Mouse (Mus musculus) cerebellum, postnatal 4 days (tissue): Measurements from ENCODE around the gene Lhx9.

Source experiments
- DNase-seq, 2 experiments: peaks; one replicate each; pipeline ENCODE4 v3.0.0; 2022; ENCODE audit warnings: low spot score in 2 of 2, mixed read lengths in 1 of 2

The Lhx9 gene

DNA sequence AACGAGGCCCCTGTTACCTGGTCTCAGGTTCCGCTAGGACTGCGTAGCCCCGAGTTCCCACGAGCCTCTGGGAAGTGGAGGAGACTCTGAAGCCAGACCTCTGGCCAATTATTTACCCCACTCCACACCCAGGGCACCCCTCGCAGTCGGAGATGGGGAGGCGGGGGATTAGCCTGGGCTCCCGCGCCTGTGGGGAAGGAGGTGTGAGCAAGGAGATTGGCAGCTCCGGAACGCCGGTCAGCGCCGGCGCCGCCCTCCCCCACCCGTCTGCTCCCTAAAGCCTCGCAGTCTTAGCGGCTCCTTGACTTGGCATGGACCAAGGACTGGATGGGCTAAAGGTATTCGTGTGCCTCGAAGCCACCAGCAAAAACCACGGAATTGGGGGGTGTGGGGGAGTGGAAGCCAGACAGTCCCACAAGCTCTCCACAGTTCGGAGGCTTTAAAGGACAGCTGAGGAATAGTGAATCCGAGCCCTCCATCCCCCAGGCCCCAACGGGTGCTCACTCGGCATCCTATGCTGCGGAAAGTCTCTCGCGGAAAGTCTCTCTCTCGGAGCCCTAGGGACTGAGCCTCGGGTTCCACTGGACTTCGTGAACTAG, at the start of gene Lhx9:
TSS of gene Lhx9 (minus strand) at position 67 of the 599 bp plus-strand sequence.
- no peak for DNase-seq

DNA sequence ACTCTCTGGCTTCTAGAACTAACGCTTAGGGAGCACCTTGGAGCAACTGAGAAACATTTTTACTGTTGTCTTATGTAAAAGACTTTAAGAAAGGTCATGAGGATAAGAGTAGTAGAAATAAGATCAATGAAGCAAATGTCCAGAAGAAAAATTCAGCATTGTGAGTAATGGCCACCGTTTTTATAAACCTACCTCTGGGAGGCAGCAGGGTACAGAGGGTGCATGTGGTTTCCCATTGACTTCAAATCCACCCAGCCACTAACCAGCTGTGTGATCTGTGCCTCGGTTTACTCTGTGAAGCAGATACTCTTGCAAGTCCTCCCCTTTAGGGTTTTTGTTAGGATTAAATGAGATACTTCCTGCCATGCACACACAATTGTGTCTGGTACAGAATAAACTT, 47.7 kb upstream of the Lhx9 start:
- DNase-seq, result no peak

DNA sequence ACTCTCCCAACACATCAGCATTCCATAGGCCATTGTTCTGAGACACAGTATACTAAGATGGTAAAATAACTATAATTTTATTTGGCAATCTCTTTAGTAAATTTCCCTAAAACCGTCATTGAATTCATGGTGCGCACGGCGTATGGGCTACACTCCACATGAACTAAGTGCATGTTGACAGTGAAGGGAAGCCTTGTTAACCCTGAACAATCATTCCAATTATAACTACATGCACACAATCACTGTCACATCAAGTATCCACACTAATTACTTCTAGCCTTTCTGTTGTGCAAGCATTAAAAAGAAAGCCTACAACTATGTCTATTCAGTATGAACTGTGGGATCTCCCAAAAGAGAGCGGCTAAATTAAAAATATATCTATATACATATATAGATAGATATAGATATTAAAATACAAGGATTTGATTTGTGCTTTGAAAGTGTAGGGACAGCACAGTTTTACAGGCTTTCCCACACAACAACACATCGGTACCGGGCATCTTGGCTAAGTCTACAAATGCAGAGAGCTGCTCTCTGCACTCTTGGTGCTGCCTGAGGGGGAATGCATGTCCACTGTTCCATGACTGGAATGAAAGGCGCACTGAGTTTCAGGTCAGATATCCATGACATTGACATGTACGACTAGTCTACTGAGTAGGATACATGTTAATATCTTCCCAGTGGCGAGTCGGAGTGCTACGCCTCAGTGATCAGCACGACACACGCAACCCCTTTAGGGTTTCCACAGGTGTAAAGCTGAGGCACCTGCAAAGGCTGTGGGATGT, 29.3 kb upstream of the Lhx9 start:
- DNase-seq, result no peak

- DNase-seq, result no peak
Measured at GRCm38 (mm10) chr1:138876371-138877045, 28.1 kb upstream of the Lhx9 start.

DNA sequence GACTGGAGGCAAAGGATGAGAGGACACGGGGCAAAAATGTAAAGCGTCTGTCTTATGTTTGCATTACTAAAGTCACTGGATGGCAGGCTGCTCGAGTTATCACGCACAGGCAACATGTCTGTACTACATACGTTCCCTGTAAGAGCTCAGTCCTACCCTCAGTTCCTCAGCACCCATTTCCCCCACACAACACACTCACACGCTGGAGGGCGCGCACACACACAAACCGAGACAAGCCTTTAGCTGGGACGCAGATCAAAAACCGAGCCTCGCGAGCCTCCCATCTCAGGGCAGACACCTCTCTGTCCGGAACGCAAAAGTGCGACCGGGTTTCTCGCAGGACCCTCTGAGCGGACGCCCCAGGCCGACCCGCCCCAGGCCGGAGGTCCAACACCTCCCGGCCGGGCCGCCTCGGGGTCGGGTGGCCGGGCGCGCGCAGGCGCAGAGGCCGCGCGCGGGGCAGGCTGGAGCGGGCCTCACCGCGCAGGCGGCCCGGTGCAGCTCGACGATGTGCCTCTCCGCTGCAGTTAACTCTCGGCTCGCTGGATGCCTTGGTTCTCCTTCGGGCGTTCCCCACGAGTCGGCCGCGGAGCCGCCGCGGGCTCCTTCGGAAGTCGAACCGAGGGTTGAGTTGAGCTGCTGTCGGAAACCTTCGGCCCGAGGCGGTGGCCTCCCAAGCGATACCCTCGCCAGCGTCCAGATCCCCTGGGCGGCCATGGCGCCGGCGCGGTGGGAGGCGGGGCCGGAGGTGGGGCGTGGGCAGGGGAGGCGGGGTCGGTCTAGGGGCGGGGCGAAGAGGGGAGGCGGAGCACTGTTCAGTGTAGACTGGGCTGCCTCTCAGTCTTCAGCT, 7.9 kb upstream of the Lhx9 start, which contains the start of gene 2310009B15Rik:
TSS of gene 2310009B15Rik (minus strand) at position 752 of the 850 bp plus-strand sequence.
- peak; percentile 64 to 85 for DNase-seq

DNA sequence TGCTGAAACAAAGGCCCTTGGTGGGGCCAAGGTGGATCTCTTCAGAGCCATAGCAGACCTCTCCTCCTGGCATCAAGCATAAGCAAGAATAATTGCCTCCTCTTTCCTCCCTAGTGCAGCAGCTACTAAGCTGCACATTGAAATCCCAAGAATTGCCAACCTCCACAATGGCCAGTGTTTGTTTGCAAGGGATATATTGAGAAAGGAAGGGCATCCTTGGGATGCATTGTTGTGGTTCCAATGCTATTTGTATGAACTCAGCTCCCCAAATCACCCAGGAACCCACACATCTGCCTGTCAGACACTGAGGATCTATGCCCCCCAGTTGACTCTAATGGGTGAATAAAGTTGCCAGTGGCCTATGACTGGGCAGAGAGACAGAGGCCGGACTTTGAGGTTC, 2.4 kb upstream of the Lhx9 start:
- DNase-seq, result no peak

- no peak for DNase-seq
Measured at GRCm38 (mm10) chr1:138850161-138850539, 1.8 kb upstream of the Lhx9 start.

DNA sequence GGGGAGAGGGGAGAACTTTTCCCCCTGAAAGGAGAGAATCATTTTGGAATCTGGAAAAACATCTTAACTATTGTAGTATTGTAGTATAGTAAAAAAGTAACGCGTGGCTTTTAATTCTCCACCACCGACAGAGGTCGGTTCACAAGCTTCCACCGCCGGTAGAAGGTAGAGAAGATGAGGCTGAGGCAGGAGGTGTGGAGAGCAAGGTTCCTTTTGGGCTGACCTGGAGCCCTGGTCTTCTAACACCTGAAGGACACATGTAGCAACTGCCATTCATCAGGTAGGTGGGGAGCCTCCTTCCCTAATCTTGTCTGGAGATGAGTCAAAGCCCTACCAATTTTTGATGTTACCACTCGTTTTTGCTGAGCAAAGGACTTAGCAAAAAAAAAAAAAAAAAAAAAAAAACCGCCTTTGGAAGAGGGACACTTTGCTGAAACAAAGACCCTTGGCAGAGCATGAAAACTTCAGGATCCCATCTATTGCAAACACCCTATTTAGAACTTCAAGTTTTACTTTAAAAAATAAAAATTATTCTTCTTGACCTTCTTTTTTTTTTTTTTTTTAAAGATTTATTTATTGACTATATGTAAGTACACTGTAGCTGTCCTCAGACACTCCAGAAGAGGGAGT, 1.3 kb upstream of the Lhx9 start:
- no peak for DNase-seq

GRCm38 (mm10) chr1:138848026-138848425, 351 bp downstream of the Lhx9 start:
- DNase-seq, result no peak

- no peak for DNase-seq
Measured at GRCm38 (mm10) chr1:138847146-138847545, 1.2 kb downstream of the Lhx9 start.

- DNase-seq, result no peak
Measured at GRCm38 (mm10) chr1:138846581-138846980, 1.8 kb downstream of the Lhx9 start.

DNA sequence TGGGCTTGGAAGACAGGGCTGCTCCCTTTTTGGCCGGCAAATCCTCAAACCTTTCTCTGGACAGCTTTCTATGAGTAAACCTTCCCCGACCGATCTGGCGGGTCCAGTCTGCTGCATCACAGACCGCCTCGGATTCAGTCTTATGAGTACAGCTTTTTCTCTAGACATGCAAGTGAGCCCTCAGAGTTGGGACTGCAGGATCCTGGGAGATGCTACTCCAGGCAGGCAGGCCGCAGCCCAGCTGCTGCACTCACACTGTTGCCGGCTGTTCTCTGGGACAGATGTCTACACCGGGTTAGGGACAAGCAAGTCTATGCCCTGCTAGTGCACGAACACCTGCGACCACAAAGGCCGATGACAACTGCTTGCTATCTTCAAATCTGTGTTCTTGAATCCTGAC, 2.2 kb downstream of the Lhx9 start:
- no peak for DNase-seq

- DNase-seq, result no peak
Measured at GRCm38 (mm10) chr1:138845481-138845880, 2.9 kb downstream of the Lhx9 start.

DNA sequence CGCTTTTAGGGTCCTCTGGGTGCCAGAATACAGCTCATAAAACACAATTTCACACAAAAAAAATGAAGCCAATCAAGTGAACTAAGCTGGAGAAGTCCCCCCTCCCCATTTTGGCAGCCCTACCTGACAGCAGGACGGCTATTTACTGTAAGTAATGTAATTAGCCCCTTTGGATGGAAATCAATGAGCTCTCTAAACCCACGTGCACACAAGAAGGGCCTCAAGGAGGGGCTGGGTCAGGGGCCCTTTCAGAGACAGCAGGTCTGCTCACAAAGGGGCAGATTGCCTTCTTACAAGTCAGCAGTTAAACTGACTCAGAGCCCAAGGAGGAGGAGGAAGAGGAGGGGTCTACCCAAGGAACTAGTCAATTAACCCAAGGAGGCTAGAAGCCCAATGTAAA, 4.2 kb downstream of the Lhx9 start:
- no peak for DNase-seq

DNA sequence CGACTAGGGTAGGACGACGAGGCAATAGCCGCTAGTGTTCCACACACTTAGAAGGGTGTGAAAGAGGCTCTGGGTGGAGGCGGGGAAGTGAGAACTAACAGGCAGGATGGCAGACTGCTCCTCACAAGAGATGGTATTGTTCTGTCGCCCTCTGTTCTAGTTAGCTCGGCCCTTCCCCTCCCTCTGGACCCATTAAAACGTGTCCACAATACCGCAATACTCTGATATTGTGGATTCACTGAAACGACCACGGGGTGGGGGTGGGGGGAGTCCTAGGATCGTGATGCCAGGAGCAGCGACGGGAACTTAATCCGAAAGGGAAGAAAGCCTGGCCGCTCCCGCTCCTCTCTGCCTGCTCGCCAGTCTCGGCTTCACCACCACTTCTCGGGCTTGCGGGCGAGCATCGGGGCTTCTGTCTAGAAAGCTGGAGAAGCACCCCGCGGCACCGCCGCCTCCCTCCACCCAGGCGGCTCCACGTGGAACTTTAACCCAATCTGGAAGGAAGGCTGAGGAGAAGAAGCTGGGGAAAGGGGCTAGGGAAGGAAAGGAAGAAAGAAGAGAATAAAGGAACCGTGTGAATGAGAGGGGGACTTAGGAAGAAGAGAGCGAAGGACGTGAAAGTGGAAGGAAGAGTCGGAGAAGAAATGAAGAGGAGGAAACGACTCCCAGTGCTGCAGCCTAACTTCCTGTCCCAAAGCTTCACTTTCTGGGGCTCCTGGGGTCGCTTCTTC, 4.9 kb downstream of the Lhx9 start:
- DNase-seq, result peak in 1 of 2 experiments; percentile 34

DNA sequence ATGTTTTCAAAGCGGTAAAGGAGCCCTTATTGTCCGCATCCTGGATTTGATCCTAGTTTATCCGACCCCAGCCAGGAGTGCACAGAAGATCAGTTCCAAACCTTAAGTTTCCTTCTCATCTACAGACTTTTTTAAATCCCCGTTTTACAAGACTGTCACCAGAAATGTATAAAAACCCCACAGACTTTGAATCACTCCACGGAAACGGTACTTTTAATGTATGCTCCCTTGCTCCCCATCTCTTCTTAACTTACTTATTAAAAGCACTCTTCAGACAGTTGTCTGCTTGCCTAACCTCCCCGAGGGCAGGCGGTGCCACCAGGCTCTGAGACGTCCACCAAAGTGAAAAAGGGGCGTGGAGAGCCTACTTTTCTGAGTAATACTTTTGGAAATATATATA, 5.6 kb downstream of the Lhx9 start:
- DNase-seq, result no peak

DNA sequence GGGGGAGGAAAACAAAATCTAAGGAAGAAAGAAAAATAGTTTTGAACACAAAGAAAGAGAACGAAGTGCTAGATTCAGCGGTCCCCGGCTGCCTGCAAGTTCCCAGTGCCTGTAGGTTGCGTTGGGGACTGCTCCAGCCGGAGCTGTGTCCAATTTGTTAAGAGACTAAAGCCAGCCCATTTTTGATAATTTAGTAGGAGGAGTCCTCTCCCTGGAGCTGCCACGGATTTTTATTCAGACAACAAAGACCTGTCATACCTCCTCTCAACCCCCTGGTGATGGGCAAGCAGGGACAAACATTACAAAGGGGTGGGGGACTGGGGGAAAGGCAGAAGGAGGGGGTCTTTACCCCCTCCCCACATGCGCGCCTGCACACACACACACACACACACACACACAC, 6.1 kb downstream of the Lhx9 start:
- no peak for DNase-seq

DNA sequence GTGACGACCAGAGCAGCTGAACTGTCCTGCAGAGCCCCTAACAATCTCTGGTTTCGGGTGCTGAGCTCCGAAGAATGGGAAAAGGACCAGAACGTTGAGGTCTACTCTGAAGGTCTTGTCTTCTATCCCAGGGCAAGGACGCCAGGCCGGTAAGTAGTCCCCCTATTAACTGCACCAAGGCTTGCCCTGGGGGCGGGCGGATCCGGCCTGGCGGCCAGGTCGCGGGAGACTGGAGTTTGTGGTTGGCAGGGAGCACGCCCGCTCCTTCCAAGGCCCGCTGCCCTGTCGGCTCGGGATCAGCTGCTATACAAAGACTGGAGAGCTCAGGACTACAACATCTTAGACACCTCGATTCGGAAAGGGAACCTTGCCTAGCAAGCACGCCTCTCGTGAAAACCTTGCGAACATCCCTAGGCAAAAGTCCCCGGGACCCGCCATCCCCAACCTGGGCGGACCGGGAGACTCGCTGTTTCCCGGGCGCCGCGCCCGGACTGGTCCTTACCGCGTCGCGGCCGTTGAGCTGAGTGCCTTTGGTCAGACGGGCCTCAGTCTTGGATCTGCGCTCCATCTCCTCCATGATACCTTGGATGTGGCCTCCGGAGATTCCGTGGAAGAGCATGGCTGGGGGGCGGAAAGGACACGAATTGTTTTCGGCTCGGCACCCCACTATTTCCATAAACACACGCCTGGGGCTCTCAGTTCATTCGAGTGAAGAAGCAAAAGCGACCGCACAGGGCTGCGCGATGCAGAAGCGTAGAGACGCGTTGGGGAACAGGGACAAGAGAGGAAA, 6.9 kb downstream of the Lhx9 start:
- peak in 1 of 2 experiments; percentile 45 for DNase-seq

- DNase-seq, result no peak
Measured at GRCm38 (mm10) chr1:138840440-138841305, 7.7 kb downstream of the Lhx9 start.
